Mouse (Mus musculus) brain, embryonic 14.5 days (tissue): ENCODE data around the gene Cd47.

ENCODE experiments used
- CTCF ChIP-seq: fragments of 200-500 bp; IDR thresholded peaks from 2 replicates; pipeline ENCODE4 v1.5.1; 2012; ENCODE audit warnings: inconsistent platforms, mild to moderate bottlenecking, moderate library complexity, borderline replicate concordance; ENCODE audit not compliant: insufficient read depth, insufficient read length; ENCODE audit errors: extremely low read depth
- POLR2A ChIP-seq: fragments of 200-500 bp; IDR thresholded peaks from 2 replicates; pipeline ENCODE4 v1.6.1; 2012; ENCODE audit warnings: mild to moderate bottlenecking, inconsistent platforms, borderline replicate concordance; ENCODE audit not compliant: poor library complexity, insufficient read depth, insufficient read length, severe bottlenecking; ENCODE audit errors: extremely low read depth

- TF ChIP-seq CTCF, result no peak
- no peak for TF ChIP-seq POLR2A
These were observed 162.0 kb downstream of the Cd47 start for GRCm38 (mm10) chr16:49962305-49962704.
